Mouse (Mus musculus): Measurements from ENCODE around the gene Lrriq4.

- TF ChIP-seq EP300 (IDR thresholded peaks at IDR 0.05; ENCODE audit: low read depth), result no peak
- no peak for TF ChIP-seq CTCF (IDR thresholded peaks at IDR 0.05; ENCODE audit: low read depth)
Measured at GRCm38 (mm10) chr3:30697891-30698290, 53.6 kb downstream of the Lrriq4 start.

Measured in heart, postnatal 0 days (tissue).